In the genomic region with DNA sequence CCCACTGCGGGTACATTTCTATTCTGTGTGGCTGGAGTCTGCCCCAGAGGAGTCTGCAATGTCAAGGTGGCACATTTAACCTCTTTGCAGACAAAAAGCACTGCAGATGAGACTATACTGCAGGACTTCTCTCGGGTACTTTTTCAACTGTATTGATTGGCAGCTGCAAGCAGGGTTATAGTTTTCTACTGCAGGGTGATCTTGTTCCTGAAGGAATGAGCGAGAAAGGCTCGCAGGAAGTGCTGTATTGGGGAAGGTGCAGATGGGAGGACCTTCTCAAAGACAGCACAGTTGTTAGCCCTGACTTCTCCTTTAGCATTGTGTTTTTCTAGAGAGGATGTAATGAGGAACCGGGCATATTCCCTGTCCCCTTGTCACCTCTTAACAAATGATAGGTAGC, we compare ENCODE assay signal across 11 mouse cellular contexts. TPM values are rescaled to one million over a fixed set of nuclear protein-coding genes. Genes with fewer than 3 reads are reported as not detected.
A peak's percentile ranks its signal among the peaks of the same experiment; 100 is the strongest.
DNase-seq lines count a peak whose midpoint lies in the region; ATAC-seq and TF ChIP-seq lines count a peak whose summit lies in the region.
"Had no signal": no experiment of that assay in that cellular context is flagged by ENCODE, and none has a peak within 500 bp of the region (broad histone marks: within the 10 kb centered on the region; RNA-seq: fewer than 3 reads in every experiment).

No protein-coding gene starts in this region.

- H3K9ac ChIP-seq in kidney, embryonic 15.5 days: peak overlapping the region; percentile 12; the same call in 1 of the 2 replicates
- no peak overlapping the region for H3K9ac ChIP-seq in embryonic facial prominence, embryonic 15.5 days
- H3K9ac ChIP-seq in hindbrain, embryonic 14.5 days: peak overlapping the region; percentile 57
- peak overlapping the region; percentile 57 for H3K9ac ChIP-seq in midbrain, postnatal 0 days (replicated peaks; ENCODE audit: low read length, poor library complexity, severe bottlenecking)

- H3K27me3 ChIP-seq in kidney, embryonic 15.5 days: no peaks in the 10 kb centered on the region
- no peaks in the 10 kb centered on the region for H3K27me3 ChIP-seq in embryonic facial prominence, embryonic 15.5 days
- H3K27me3 ChIP-seq in hindbrain, embryonic 14.5 days (ENCODE audit: control insufficient read depth, insufficient read depth, low read length): no peaks in the 10 kb centered on the region
- no peaks in the 10 kb centered on the region for H3K27me3 ChIP-seq in midbrain, postnatal 0 days (ENCODE audit: insufficient read depth, low read length)

- peak overlapping the region; percentile 49 for H3K4me2 ChIP-seq in kidney, embryonic 15.5 days
- H3K4me2 ChIP-seq in embryonic facial prominence, embryonic 15.5 days (replicated peaks): peak overlapping the region; percentile 35
- peak overlapping the region; percentile 49 for H3K4me2 ChIP-seq in hindbrain, embryonic 14.5 days (replicated peaks)
- H3K4me2 ChIP-seq in midbrain, postnatal 0 days (ENCODE audit: low read depth, low read length, poor library complexity, severe bottlenecking): peak overlapping the region; percentile 39

- H3K9me3 ChIP-seq in kidney, embryonic 15.5 days (replicated peaks): no peaks in the 10 kb centered on the region
- no peaks in the 10 kb centered on the region for H3K9me3 ChIP-seq in embryonic facial prominence, embryonic 15.5 days (replicated peaks)
- H3K9me3 ChIP-seq in hindbrain, embryonic 14.5 days (ENCODE audit: control insufficient read depth, low read length): no peaks in the 10 kb centered on the region
- no peaks in the 10 kb centered on the region for H3K9me3 ChIP-seq in midbrain, postnatal 0 days (ENCODE audit: low read length)

- TF ChIP-seq CTCF in midbrain, postnatal 0 days (IDR thresholded peaks at IDR 0.05): no peak

- H3K4me3 ChIP-seq in kidney, embryonic 15.5 days (replicated peaks): peak overlapping the region; percentile 21
- peak overlapping the region; percentile 28 for H3K4me3 ChIP-seq in embryonic facial prominence, embryonic 15.5 days (replicated peaks)
- H3K4me3 ChIP-seq in hindbrain, embryonic 14.5 days (replicated peaks; ENCODE audit: low read length): peak overlapping the region; percentile 22
- peak overlapping the region; percentile 25 for H3K4me3 ChIP-seq in midbrain, postnatal 0 days (ENCODE audit: low read depth, low read length)

- H3K36me3 ChIP-seq in kidney, embryonic 15.5 days: no peaks in the 10 kb centered on the region
- no peaks in the 10 kb centered on the region for H3K36me3 ChIP-seq in embryonic facial prominence, embryonic 15.5 days
- no peaks in the 10 kb centered on the region for H3K36me3 ChIP-seq in hindbrain, embryonic 14.5 days (replicated peaks; ENCODE audit: control insufficient read depth, insufficient read depth)
- no peaks in the 10 kb centered on the region for H3K36me3 ChIP-seq in midbrain, postnatal 0 days (ENCODE audit: insufficient read depth, low read length)

- peaks cover 63% of the 10 kb centered on the region for H3K4me1 ChIP-seq in kidney, embryonic 15.5 days
- H3K4me1 ChIP-seq in embryonic facial prominence, embryonic 15.5 days: peaks cover 60% of the 10 kb centered on the region
- H3K4me1 ChIP-seq in hindbrain, embryonic 14.5 days (replicated peaks; ENCODE audit: control insufficient read depth, insufficient read depth, low read length): peaks cover 53% of the 10 kb centered on the region
- peaks cover 24% of the 10 kb centered on the region; the same call in 1 of the 2 replicates for H3K4me1 ChIP-seq in midbrain, postnatal 0 days (ENCODE audit: insufficient read depth, low read length)

- H3K27ac ChIP-seq in kidney, embryonic 15.5 days: peak overlapping the region; percentile 86
- H3K27ac ChIP-seq in embryonic facial prominence, embryonic 15.5 days (replicated peaks): peak overlapping the region; percentile 69
- peak overlapping the region; percentile 86 for H3K27ac ChIP-seq in hindbrain, embryonic 14.5 days
- H3K27ac ChIP-seq in midbrain, postnatal 0 days (ENCODE audit: low read depth, low read length): peak overlapping the region; percentile 80

- no peak for ATAC-seq in kidney, embryonic 15.5 days (replicated peaks; ENCODE audit: low FRiP score)
- ATAC-seq in embryonic facial prominence, embryonic 15.5 days (ENCODE audit: insufficient number of reproducible peaks, low FRiP score, low TSS enrichment, low read depth): no peak
- ATAC-seq in hindbrain, embryonic 14.5 days (ENCODE audit: low FRiP score): no peak
- no peak for ATAC-seq in midbrain, postnatal 0 days (ENCODE audit: low FRiP score)
- no peak for ATAC-seq in inflammation-experienced regulatory T-cells, adult 6 months

- WGBS in kidney, embryonic 15.5 days: 12% methylated on average over 5 of the region's 5 CpGs
- WGBS in embryonic facial prominence, embryonic 15.5 days: 28% methylated on average over 5 of the region's 5 CpGs
- 11% methylated on average over 5 of the region's 5 CpGs for WGBS in hindbrain, embryonic 14.5 days
- WGBS in midbrain, postnatal 0 days: 35% methylated on average over 5 of the region's 5 CpGs

- DNase-seq in kidney, postnatal 25 days: no peak
- no peak for DNase-seq in hindbrain, embryonic 14.5 days (ENCODE audit: low spot score)
- no peak for DNase-seq in midbrain, postnatal 0 days (ENCODE audit: low spot score)
- no peak for DNase-seq in ovary, postnatal 14 days (ENCODE audit: low spot score)
- DNase-seq in retina, embryonic 14.5 days (ENCODE audit: low spot score): no peak

RNA-seq across cellular contexts. Expression of gene Sparcl1, which starts 1.0 kb away (rescaled TPM):
- polyA plus RNA-seq in kidney, embryonic 15.5 days (2015; fragmentation: Nextera tagmentation; extraction: Ambion mirVana): 47.6 and 68.2 TPM in 2 replicates
- 107 and 117 TPM in 2 replicates for polyA plus RNA-seq in embryonic facial prominence, embryonic 15.5 days (2015; fragmentation: Nextera tagmentation; extraction: Ambion mirVana)
- 286 and 356 TPM in 2 replicates for polyA plus RNA-seq in hindbrain, embryonic 14.5 days (2014; fragmentation: Nextera tagmentation; extraction: Ambion mirVana)
- total RNA-seq in midbrain, postnatal 0 days (2014; rRNA removed): 438 and 529 TPM in 2 replicates
- 358 and 444 TPM in 2 replicates for polyA plus RNA-seq in midbrain, postnatal 0 days (2015; fragmentation: Nextera tagmentation; extraction: Ambion mirVana)
- not detected for polyA plus RNA-seq in inflammation-experienced regulatory T-cells, adult 6 months (2017; shearing (Covaris generic))

RNA-seq across cellular contexts. Expression of gene Gm17660, which starts 35.1 kb away (rescaled TPM):
- 0.38 TPM in 1 of 2 replicates, not detected in the other for polyA plus RNA-seq in kidney, embryonic 15.5 days (2015; fragmentation: Nextera tagmentation; extraction: Ambion mirVana)
- polyA plus RNA-seq in embryonic facial prominence, embryonic 15.5 days (2015; fragmentation: Nextera tagmentation; extraction: Ambion mirVana): 0.35 TPM in 1 of 2 replicates, not detected in the other
- not detected in 2 replicates for polyA plus RNA-seq in hindbrain, embryonic 14.5 days (2014; fragmentation: Nextera tagmentation; extraction: Ambion mirVana)
- total RNA-seq in midbrain, postnatal 0 days (2014; rRNA removed): not detected in 2 replicates
- 0.83 and 1.1 TPM in 2 replicates for polyA plus RNA-seq in midbrain, postnatal 0 days (2015; fragmentation: Nextera tagmentation; extraction: Ambion mirVana)
- not detected for polyA plus RNA-seq in inflammation-experienced regulatory T-cells, adult 6 months (2017; shearing (Covaris generic))
- total RNA-seq: ES-E14; gastrocnemius, postnatal 4 days had no signal
- polyA plus RNA-seq: liver, embryonic 16.5 days had no signal

RNA-seq across cellular contexts. Expression of gene Dspp, which starts 58.0 kb away (rescaled TPM):
- not detected in 2 replicates for polyA plus RNA-seq in kidney, embryonic 15.5 days (2015; fragmentation: Nextera tagmentation; extraction: Ambion mirVana)
- polyA plus RNA-seq in embryonic facial prominence, embryonic 15.5 days (2015; fragmentation: Nextera tagmentation; extraction: Ambion mirVana): 0.04 TPM in 1 of 2 replicates, not detected in the other
- not detected in 2 replicates for polyA plus RNA-seq in hindbrain, embryonic 14.5 days (2014; fragmentation: Nextera tagmentation; extraction: Ambion mirVana)
- total RNA-seq in midbrain, postnatal 0 days (2014; rRNA removed): not detected in 2 replicates
- not detected in 2 replicates for polyA plus RNA-seq in midbrain, postnatal 0 days (2015; fragmentation: Nextera tagmentation; extraction: Ambion mirVana)
- not detected for polyA plus RNA-seq in inflammation-experienced regulatory T-cells, adult 6 months (2017; shearing (Covaris generic))
- total RNA-seq: ES-E14; gastrocnemius, postnatal 4 days had no signal
- polyA plus RNA-seq: liver, embryonic 16.5 days had no signal

Comparison
In these comparisons a context has a peak if more than half of its experiments do, and no peak if none do; other contexts are left out.
1. RNA of gene Sparcl1, which starts 1.0 kb away (polyA plus RNA-seq): 358 to 444 TPM in midbrain, postnatal 0 days, 286 to 356 TPM in hindbrain, embryonic 14.5 days, 107 to 117 TPM in embryonic facial prominence, embryonic 15.5 days and 47.6 to 68.2 TPM in kidney, embryonic 15.5 days; not detected in inflammation-experienced regulatory T-cells, adult 6 months; every median in the first group is over 10 times any median in the second.
2. Peak in every context shown above with its lines, with median percentiles within 50 percentile points of each other: H3K27ac ChIP-seq, H3K4me2 ChIP-seq and H3K4me3 ChIP-seq.